Mouse (Mus musculus): ENCODE measurements around the gene Lancl3.

The Lancl3 gene

GRCm38 (mm10) chrX:9199761-9200371 is at the start of gene Lancl3:
Gene Lancl3 (plus strand): TSS chrX:9199902.
- peak in 1 of 2 experiments; percentile 19 for DNase-seq

DNA sequence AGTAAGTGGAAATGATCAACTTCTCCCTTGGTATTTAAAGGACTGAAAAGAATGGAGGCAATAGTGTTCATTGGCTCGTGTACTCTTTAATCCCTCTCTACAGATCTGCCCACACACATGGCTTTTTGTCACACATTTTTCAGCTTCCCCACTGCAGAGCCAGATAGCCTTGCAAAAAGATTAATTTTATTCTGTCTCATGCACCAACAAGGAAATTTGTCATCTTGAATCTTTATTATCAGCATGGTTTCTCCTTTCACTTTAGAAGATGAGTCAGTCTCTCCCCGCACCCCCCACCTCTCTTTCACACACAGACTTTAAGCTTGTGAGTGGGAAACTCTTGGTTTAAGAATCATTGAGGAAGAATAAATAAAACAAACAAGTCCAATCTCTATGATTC is 20.7 kb upstream of the Lancl3 start:
- DNase-seq: no peak

GRCm38 (mm10) chrX:9181570-9181969 is 18.1 kb upstream of the Lancl3 start:
- no peak for DNase-seq

DNA sequence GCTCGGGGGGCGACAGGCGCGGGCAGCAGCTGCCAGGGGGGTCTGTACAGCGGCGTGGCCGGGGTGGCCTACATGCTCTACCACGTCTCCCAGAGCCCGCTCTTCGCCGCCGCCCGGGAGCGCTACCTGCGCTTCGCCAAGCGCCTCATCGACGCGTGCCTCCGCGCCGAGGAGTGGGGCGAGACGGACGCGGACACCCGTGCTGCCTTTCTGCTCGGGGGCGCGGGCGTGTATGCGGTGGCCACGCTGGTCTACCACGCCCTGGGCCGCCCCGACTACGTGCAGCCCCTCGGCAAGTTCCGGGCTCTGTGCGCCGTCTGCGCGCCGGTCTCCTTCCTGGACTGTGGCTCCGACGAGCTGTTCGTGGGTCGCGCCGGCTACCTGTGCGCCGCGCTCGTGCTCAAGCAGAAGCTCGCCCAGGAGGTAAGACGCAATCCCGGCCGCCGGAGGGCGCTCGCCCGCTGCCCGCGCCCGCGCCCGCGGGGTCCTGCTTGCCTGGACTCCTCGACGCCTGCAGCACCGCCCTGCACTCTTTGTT is 747 bp downstream of the Lancl3 start:
- peak; percentile 6 to 39 for DNase-seq

- no peak for DNase-seq
Observed at GRCm38 (mm10) chrX:9201954-9202353, 2.3 kb downstream of the Lancl3 start.

GRCm38 (mm10) chrX:9202781-9203405 is 3.2 kb downstream of the Lancl3 start:
- no peak for DNase-seq

GRCm38 (mm10) chrX:9205121-9205520 is 5.4 kb downstream of the Lancl3 start:
- DNase-seq: no peak

GRCm38 (mm10) chrX:9216244-9216643 is 16.5 kb downstream of the Lancl3 start:
- DNase-seq: peak in 1 of 2 experiments; percentile 25

- peak; percentile 7 to 12 for DNase-seq
Observed at GRCm38 (mm10) chrX:9219570-9219969, 19.9 kb downstream of the Lancl3 start.

- peak in 1 of 2 experiments; percentile 50 for DNase-seq
Observed at GRCm38 (mm10) chrX:9221206-9221605, 21.5 kb downstream of the Lancl3 start.

- DNase-seq: no peak
Observed at GRCm38 (mm10) chrX:9221736-9222135, 22.0 kb downstream of the Lancl3 start.

DNA sequence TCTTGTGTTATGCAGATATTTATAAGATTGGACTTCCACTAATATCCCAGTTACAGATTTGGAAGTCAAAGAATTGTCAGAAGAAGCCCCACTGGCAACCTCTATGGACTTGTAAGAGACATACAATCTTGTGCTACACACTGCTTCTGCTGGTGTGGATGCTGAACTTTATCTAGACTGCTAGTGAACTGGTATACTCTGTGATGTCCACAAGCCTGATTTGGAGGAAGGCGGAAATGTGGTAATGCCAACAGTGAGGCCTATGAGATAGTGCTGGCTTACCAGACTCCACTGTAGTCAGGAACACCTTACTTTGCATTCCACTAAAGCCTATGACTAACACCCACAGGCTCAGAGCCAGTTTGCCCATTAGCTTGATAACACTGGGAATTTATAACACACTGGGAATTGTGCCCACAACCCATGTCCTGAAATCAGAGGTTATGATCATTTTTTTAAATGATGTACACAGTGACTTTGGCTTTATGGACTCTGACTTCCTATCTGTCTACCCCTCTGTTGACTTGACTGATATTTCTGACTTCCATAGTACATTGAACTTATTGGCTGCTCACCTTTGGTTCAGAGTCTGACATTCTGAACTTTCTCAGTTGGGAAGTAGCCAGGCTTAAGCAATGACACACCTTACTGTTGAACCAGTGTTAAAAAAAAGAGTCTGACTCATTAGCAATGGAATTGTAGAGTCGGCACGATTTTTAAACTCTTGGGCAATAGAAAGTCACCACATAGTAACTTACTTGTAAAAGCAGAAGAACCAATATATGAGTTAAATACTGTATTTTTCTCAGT is 22.9 kb downstream of the Lancl3 start:
- no peak for DNase-seq

DNA sequence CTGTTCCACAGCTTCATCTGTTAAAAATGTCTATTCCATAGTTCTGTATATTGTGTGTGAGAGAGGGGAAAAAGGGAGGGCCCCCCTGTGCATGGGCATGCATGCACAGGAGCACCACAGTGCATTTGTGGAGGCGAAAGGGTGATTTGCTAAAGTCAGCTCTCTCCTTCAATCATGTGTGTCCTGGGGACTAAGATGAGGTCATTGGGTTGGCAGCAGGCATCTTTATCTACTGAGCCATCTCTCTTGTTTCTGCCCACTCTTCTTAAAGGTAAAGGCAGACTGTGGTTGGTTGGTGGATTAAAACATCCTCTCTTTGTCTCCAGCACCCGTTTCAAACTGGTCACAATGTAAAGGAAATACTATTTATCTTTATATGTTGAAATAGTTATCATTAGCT is 27.4 kb downstream of the Lancl3 start:
- no peak for DNase-seq

- DNase-seq: no peak
Observed at GRCm38 (mm10) chrX:9240737-9241591, 41.3 kb downstream of the Lancl3 start.

DNA sequence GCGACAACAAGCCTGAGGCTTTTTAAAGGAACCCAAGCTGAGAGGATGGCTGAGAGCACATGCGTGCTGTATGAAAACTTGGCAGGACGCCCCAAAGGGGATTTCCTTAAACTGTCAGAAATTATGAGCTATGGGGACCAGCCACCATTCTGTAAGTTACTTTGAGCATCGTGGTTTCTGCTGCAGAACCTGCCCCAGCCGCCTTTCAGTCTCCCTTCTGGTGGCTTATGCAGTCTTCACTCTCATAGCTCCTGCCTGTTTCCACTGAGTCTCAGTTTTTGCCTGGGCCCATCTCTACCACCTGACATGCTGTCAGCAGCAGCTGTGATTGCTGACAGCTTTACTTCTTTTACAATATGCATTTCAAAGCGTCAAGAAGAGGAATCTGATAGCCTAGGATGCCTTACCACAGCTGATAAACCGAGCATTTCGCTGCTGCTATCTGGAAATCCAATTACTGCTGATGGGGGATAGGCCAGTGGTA is 43.7 kb downstream of the Lancl3 start:
- DNase-seq: no peak

DNA sequence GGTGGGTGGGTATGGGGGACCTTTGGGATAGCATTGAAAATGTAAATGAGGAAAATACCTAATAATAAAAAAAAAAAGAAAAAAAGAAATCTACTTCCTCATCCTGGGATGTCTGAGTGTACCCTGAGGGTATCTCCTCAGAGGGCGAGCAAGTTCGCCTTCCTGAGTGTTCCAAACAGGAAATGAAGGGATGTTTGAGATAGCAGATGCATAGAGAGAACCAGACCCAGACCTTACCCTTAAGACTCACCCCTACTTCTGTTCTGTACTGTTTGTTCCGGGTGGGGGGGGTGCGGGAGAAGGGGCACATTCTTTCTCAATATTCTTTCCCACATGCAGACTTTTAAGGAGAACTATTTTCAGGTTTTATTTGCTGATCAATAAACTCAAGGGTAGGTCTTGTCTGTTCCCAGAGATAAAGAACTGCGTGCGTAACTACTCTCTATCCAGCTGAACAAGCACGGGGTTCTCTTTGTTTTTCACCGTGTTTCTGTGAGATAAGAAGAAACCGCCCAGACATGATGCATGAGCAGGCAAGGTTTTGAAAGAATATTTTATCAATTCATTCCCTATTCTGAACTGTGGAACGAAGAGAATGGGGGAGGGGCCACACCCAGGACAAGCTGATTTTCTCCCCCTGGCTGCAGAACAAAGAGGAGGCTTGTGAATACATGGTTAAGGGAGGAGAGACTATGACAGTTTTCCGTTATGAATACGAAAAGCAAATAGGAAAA is 45.1 kb downstream of the Lancl3 start:
- DNase-seq: no peak

DNA sequence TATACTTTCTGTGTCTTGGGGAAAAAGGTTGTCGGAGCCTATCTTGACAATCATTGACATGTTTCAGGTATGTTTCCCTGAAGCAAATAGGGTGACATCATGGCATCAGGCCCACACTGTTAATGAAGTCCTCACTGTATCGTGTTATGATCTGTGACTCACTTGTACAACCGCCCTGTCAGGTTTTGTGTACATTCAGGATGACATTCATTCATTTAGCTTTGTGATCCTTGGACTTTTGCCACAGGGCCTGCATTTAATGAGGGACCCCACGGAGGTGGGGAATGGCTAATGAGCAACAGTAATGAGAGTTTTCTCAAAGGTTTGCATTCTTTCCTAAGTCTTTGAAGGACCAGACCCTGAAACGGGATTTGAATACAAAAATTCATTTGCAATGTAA is 49.2 kb downstream of the Lancl3 start:
- no peak for DNase-seq

DNA sequence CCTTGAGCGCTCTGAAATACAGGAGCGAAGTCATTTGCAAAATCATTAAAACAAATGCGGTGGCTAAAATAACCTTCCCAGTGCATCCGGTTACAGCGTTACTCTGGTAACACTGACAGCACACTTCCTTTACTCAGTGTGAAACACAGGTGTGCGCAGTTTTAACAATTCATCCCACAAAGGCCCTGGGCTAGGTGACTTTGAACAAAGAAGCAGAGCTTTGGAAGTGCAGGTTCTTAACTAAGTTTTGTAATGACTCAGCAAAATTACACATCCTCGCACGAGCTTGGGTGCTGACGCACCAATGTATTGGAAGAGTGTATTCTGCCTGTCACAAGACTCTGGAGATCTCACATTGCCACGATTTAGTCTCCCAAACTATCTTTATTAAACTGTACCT is 54.3 kb downstream of the Lancl3 start:
- DNase-seq: no peak

GRCm38 (mm10) chrX:9254901-9255300 is 55.2 kb downstream of the Lancl3 start:
- no peak for DNase-seq

- DNase-seq: no peak
Observed at GRCm38 (mm10) chrX:9256766-9257165, 57.1 kb downstream of the Lancl3 start, which contains the start of gene Gm14862. Gene Gm14862 (minus strand): TSS chrX:9256899.

GRCm38 (mm10) chrX:9257831-9258230 is 58.1 kb downstream of the Lancl3 start:
- no peak for DNase-seq

DNA sequence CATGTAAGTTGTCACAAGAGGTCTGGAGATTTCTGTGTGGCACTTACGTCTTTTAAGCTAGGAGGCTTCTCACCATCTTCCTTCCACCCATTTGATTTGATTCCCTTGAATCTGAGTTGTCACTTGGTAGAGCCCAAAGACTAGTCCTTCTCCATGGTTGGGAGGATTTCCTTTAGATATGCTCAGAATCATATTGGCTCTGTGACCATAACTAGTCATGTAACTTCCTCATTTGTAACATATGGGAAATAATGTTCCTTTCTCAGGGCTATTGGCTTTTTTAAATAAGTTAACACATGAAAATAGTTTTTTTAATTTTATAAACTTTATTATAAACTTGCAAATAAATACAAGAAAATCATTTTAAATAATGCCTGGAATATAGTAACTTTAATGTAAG is 59.6 kb downstream of the Lancl3 start:
- DNase-seq: no peak
